Mouse (Mus musculus): ENCODE measurements at regions not wholly inside any gene's neighbourhood (a gene's known extent, or its start where the extent isn't known, plus 50 kb on each side); places are given as distances from the start of the nearest gene placed in this dataset.

DNA sequence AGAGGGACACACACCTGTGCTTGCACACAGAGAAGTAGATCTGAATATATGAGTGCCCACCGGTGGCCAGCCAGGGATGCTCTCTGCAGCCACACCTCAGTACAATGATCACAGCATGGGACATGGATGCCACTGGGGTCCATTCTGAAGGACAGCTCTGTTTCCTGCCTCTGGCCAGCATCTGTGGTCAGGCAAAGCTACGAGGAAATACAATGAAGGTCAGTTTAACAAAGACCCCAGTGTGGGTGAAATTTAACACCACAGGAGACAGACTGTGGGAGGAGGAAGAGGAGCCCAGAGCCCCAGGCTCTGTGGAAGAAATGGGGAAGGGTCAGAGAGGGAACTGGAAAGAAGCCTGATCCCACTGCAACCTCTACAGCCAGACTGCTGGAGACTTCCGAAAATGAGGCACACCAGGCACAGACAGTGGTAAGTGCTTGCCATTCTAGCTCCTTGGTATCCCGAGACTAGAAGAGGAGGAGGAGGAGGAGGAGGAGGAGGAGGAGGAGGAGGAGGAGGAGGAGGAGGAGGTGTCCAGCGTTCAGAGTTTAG is 196.0 kb downstream of the Ly86 start:
- Histone ChIP-seq H3K4me1 (no peaks in the 10 kb centered on the region), H3K9me3 (no peaks in the 10 kb centered on the region), H3K9ac (replicated peaks) (no peak overlapping the region), H3K4me2 (replicated peaks) (no peak overlapping the region), H3K27me3 (no peaks in the 10 kb centered on the region), H3K27ac (replicated peaks) (no peak overlapping the region), H3K4me3 (no peak overlapping the region), H3K36me3 (no peaks in the 10 kb centered on the region)
- WGBS, result 17% methylated on average over 4 of the region's 5 CpGs
- ATAC-seq (replicated peaks), result no peak

DNA sequence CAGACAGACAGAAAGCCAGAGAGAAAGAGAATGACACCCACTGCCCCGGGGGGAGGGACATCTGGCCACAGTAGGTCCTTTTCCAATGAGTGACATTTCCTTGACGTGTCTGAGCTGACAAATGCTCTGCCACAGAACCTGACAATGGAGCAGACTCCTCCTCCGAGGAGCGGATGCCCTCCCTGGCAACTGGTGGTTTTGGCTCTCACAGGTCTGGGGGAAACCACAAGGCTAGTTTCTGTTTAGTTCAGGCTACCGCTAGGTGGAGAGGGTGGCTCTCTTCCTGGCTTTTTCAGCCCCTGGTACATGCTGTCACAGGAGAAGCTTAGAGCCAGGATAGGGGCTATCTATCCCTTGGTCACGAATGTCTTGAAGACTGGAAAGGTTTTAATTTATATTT is 196.7 kb downstream of the Ly86 start:
- WGBS, result 15% methylated on average over 6 of the region's 6 CpGs
- Histone ChIP-seq H3K4me2 (replicated peaks) (no peak overlapping the region), H3K4me1 (no peaks in the 10 kb centered on the region)

GRCm38 (mm10) chr13:37542744-37543196 is 197.8 kb downstream of the Ly86 start:
- H3K4me2 ChIP-seq (replicated peaks), result no peak overlapping the region
- no peaks in the 10 kb centered on the region for H3K9me3 ChIP-seq
- 91% methylated on average over 13 of the region's 13 CpGs for WGBS
- no peaks in the 10 kb centered on the region for H3K27me3 ChIP-seq
- no peaks in the 10 kb centered on the region for H3K36me3 ChIP-seq
- no peak overlapping the region for H3K4me3 ChIP-seq
- H3K9ac ChIP-seq (replicated peaks), result no peak overlapping the region
- H3K4me1 ChIP-seq, result no peaks in the 10 kb centered on the region
- H3K27ac ChIP-seq (replicated peaks), result no peak overlapping the region
- ATAC-seq (replicated peaks), result no peak

More for the DNA sequence above, 196.7 kb downstream of the Ly86 start:
- no peaks in the 10 kb centered on the region for H3K27me3 ChIP-seq
- H3K36me3 ChIP-seq, result no peaks in the 10 kb centered on the region
- no peaks in the 10 kb centered on the region for H3K9me3 ChIP-seq
- H3K9ac ChIP-seq (replicated peaks), result no peak overlapping the region
- no peak overlapping the region for H3K27ac ChIP-seq (replicated peaks)
- ATAC-seq (replicated peaks), result no peak
- no peak overlapping the region for H3K4me3 ChIP-seq

GRCm38 (mm10) chr13:37543788-37544187 is 198.8 kb downstream of the Ly86 start:
- no peak for ATAC-seq (replicated peaks)
- Histone ChIP-seq H3K4me1 (no peaks in the 10 kb centered on the region), H3K9ac (replicated peaks) (no peak overlapping the region), H3K27ac (replicated peaks) (no peak overlapping the region), H3K27me3 (no peaks in the 10 kb centered on the region), H3K4me2 (replicated peaks) (no peak overlapping the region), H3K36me3 (no peaks in the 10 kb centered on the region), H3K9me3 (no peaks in the 10 kb centered on the region), H3K4me3 (no peak overlapping the region)
- 82% methylated on average over 3 of the region's 3 CpGs for WGBS

DNA sequence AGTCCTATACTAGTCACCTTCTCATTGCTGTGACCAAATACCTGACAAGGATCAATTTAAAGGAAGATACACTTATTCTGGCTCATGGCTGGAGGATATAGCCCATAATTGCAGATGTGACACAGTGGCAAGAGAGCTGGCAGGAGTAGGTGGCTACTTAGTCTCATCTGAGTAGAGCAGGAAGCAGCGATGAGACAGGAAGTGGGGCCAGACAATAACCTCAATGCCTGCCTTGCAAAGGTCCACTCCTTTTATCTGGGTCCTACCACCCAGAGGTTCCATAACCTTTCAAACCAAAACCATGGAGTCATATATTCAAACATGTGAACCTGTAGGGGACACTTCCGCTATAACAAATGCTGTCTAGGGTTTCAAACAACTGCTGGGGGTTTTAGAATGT is 199.7 kb downstream of the Ly86 start:
- 94% methylated on average over 2 of the region's 2 CpGs for WGBS
- no peak for ATAC-seq (replicated peaks)
- no peak overlapping the region for H3K9ac ChIP-seq (replicated peaks)

GRCm38 (mm10) chr13:37546556-37546955 is 201.5 kb downstream of the Ly86 start:
- Histone ChIP-seq H3K27ac (replicated peaks) (no peak overlapping the region), H3K36me3 (no peaks in the 10 kb centered on the region), H3K27me3 (no peaks in the 10 kb centered on the region), H3K4me3 (no peak overlapping the region), H3K4me1 (no peaks in the 10 kb centered on the region), H3K9me3 (no peaks in the 10 kb centered on the region), H3K4me2 (replicated peaks) (no peak overlapping the region), H3K9ac (replicated peaks) (no peak overlapping the region)
- WGBS, result 73% methylated on average over 3 of the region's 3 CpGs
- ATAC-seq (replicated peaks), result no peak

More for the DNA sequence above, 199.7 kb downstream of the Ly86 start:
- no peak overlapping the region for H3K27ac ChIP-seq (replicated peaks)
- H3K4me3 ChIP-seq, result no peak overlapping the region
- H3K27me3 ChIP-seq, result no peaks in the 10 kb centered on the region
- no peaks in the 10 kb centered on the region for H3K36me3 ChIP-seq
- no peak overlapping the region for H3K4me2 ChIP-seq (replicated peaks)
- no peaks in the 10 kb centered on the region for H3K9me3 ChIP-seq
- no peaks in the 10 kb centered on the region for H3K4me1 ChIP-seq

DNA sequence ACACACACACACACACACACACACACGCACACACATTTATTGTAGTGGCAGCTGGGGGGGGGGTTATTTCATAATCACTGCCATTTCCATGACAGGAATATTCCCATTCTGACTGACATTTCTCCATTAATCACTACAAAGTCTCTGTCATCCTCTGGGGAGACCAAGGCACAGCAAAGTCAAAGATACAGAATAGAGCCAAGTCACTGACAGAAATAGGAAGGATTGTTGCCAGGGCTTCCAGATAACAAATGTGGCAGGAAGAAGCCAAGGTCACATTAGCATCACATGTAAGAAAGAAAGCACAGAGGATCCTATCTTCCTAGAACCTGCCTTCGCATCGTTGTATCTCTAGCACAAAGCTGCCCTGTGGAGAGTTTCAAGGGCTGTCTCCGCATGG is 205.6 kb downstream of the Ly86 start:
- H3K27me3 ChIP-seq, result no peaks in the 10 kb centered on the region
- no peak overlapping the region for H3K4me3 ChIP-seq
- H3K4me1 ChIP-seq, result no peaks in the 10 kb centered on the region
- no peak overlapping the region for H3K4me2 ChIP-seq (replicated peaks)
- no peaks in the 10 kb centered on the region for H3K36me3 ChIP-seq
- no peak overlapping the region for H3K27ac ChIP-seq (replicated peaks)
- no peak overlapping the region for H3K9ac ChIP-seq (replicated peaks)
- WGBS, result 83% methylated on average over 4 of the region's 4 CpGs
- no peak for ATAC-seq (replicated peaks)
- no peaks in the 10 kb centered on the region for H3K9me3 ChIP-seq

GRCm38 (mm10) chr13:37553392-37553791 is 208.4 kb downstream of the Ly86 start:
- Histone ChIP-seq H3K27ac (replicated peaks) (no peak overlapping the region), H3K9me3 (no peaks in the 10 kb centered on the region), H3K4me3 (no peak overlapping the region), H3K4me1 (no peaks in the 10 kb centered on the region), H3K27me3 (no peaks in the 10 kb centered on the region), H3K36me3 (no peaks in the 10 kb centered on the region), H3K9ac (replicated peaks) (no peak overlapping the region), H3K4me2 (replicated peaks) (no peak overlapping the region)
- 53% methylated on average over 5 of the region's 5 CpGs for WGBS
- ATAC-seq (replicated peaks), result no peak

GRCm38 (mm10) chr13:37557183-37557582 is 212.2 kb downstream of the Ly86 start:
- WGBS, result 79% methylated on average over 8 of the region's 8 CpGs
- no peak overlapping the region for H3K4me3 ChIP-seq
- ATAC-seq (replicated peaks), result no peak

DNA sequence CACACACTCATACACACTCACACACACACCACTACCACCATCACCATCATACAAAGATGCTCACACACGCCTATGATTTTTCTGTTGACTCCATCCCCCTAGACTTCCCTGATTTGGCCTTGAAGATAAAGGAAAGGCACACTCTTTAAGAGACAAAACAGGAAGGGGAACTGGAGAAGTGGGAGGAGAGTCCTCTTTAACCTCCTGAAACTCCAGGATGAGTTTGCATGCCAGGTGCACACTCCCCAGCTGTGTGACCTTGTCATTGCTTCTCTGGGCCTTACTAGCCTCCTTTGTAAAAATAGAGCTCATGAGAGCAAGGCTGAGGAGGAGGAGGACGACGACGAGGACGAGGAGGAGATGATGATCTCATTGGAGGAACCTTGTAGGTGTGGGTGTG is 212.8 kb downstream of the Ly86 start:
- WGBS, result 83% methylated on average over 5 of the region's 5 CpGs

More at GRCm38 (mm10) chr13:37557183-37557582, 212.2 kb downstream of the Ly86 start:
- Histone ChIP-seq H3K4me1 (no peaks in the 10 kb centered on the region), H3K27me3 (no peaks in the 10 kb centered on the region), H3K9ac (replicated peaks) (no peak overlapping the region), H3K27ac (replicated peaks) (no peak overlapping the region), H3K9me3 (no peaks in the 10 kb centered on the region), H3K4me2 (replicated peaks) (no peak overlapping the region), H3K36me3 (no peaks in the 10 kb centered on the region)

DNA sequence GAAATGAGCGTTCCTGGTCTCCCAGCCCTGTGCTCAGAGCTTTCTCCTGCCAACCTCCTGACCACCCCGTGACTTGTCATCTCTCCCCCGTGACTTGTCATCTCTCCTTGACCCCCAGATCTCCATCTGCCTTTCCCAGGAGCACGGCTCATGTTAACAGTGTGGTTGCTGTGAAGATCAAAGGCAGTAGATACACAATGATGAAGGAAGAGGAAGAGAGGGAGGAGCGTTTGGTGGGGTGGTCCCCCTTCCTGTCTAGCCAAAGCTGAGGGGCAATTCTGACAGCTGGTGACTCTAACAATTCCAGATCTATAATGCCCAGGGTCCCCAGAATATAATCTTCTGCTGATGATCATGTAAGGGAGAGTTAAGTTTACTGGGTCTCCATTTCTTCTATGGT is 214.0 kb downstream of the Ly86 start:
- Histone ChIP-seq H3K36me3 (no peaks in the 10 kb centered on the region), H3K9me3 (no peaks in the 10 kb centered on the region), H3K4me3 (no peak overlapping the region), H3K9ac (replicated peaks) (no peak overlapping the region), H3K4me1 (no peaks in the 10 kb centered on the region), H3K27ac (replicated peaks) (no peak overlapping the region), H3K4me2 (replicated peaks) (no peak overlapping the region), H3K27me3 (no peaks in the 10 kb centered on the region)
- no peak for ATAC-seq (replicated peaks)
- 80% methylated on average over 5 of the region's 5 CpGs for WGBS

More for the DNA sequence above, 212.8 kb downstream of the Ly86 start:
- ATAC-seq (replicated peaks), result no peak
- Histone ChIP-seq H3K4me1 (no peaks in the 10 kb centered on the region), H3K4me2 (replicated peaks) (no peak overlapping the region), H3K4me3 (no peak overlapping the region), H3K27ac (replicated peaks) (no peak overlapping the region), H3K9ac (replicated peaks) (no peak overlapping the region), H3K27me3 (no peaks in the 10 kb centered on the region), H3K9me3 (no peaks in the 10 kb centered on the region), H3K36me3 (no peaks in the 10 kb centered on the region)

DNA sequence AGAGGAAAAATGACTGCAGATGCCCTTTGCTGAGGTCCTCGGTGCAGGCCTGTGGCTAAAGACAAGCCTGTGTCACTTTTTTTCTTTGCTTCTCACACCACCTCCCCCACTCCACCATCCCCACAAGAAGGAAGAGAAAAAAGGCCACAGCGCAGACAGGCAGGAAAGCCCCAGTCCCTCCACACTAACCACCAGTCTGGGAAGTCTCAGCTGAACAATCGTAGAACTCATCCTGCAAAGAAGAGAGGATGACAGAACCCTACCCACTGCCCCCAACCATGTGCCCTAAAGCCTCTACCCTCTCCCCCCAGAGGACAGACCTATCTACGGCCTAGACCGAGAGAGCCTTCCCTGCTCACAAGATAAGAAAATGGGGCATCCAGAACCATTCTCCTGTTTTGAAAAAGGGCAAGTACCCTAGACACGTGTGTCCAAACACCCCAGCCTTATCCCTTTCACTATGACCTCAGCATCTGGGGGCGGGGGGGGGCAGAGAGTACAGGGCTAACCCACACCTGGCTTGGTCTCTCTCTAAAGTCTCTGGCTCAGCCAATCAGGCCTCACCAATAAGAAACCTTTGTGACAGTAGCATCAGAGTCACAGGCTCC is 214.8 kb downstream of the Ly86 start:
- H3K27ac ChIP-seq (replicated peaks), result no peak overlapping the region
- H3K27me3 ChIP-seq, result no peaks in the 10 kb centered on the region
- H3K36me3 ChIP-seq, result no peaks in the 10 kb centered on the region
- 74% methylated on average over 7 of the region's 7 CpGs for WGBS
- ATAC-seq (replicated peaks), result no peak
- H3K9me3 ChIP-seq, result no peaks in the 10 kb centered on the region
- H3K9ac ChIP-seq (replicated peaks), result no peak overlapping the region
- no peak overlapping the region for H3K4me3 ChIP-seq
- H3K4me2 ChIP-seq (replicated peaks), result no peak overlapping the region
- H3K4me1 ChIP-seq, result no peaks in the 10 kb centered on the region

DNA sequence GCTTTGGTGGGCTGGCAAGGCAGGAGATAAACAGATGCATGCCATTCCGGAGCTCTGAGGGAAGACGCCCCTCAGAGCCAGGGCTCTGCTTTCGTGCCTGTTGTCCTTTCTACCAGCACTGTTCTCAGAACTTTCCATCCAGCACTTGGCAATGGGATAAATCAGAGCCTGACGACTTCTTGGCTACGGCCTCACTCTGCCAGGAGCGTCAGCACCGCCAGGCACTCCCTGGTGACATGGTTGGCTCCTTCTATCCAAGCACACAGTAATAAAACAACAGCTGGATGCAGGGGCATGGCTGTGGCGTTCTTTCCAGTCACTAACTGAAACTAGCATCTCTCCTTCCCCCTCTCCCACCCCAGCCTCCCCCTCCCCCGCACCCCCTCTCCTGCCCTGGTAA is 215.4 kb downstream of the Ly86 start:
- Histone ChIP-seq H3K9ac (replicated peaks) (no peak overlapping the region), H3K27ac (replicated peaks) (no peak overlapping the region), H3K4me2 (replicated peaks) (no peak overlapping the region), H3K4me3 (no peak overlapping the region), H3K36me3 (no peaks in the 10 kb centered on the region), H3K27me3 (no peaks in the 10 kb centered on the region), H3K4me1 (no peaks in the 10 kb centered on the region), H3K9me3 (no peaks in the 10 kb centered on the region)
- 48% methylated on average over 9 of the region's 9 CpGs for WGBS
- ATAC-seq (replicated peaks), result peak; percentile 30; the same call in 1 of the 2 replicates
